ENCODE assay signal across 23 mouse cellular contexts in genomic region chr3:144966074-144966473, GRCm38 (mm10). TPM values are rescaled to one million over a fixed set of nuclear protein-coding genes. Genes with fewer than 3 reads are reported as not detected.
"Had no signal": no experiment of that assay in that cellular context is flagged by ENCODE, and none has a peak within 500 bp of the region (broad histone marks: within the 10 kb centered on the region; RNA-seq: fewer than 3 reads in every experiment).

No protein-coding gene starts in this region.

- H3K9ac ChIP-seq: neural tube, embryonic 13.5 days; neural tube, embryonic 15.5 days; stomach, embryonic 15.5 days had no signal

- DNase-seq: retina, postnatal 1 day; right cerebral cortex, adult 18-20 months; right cerebral cortex, postnatal 14 days; right cerebral cortex, postnatal 25 days; right cerebral cortex, postnatal 4 days; spleen, adult 18-20 months; thymus, adult 18-20 months; thymus, adult 2 months; thymus, postnatal 14 days; thymus, postnatal 25 days; thymus, postnatal 36 days; thymus, postnatal 4 days had no signal

- H3K36me3 ChIP-seq: neural tube, embryonic 13.5 days; neural tube, embryonic 15.5 days; stomach, embryonic 15.5 days had no signal

- H3K9me3 ChIP-seq: neural tube, embryonic 13.5 days; neural tube, embryonic 15.5 days; stomach, embryonic 15.5 days had no signal

- H3K4me2 ChIP-seq: neural tube, embryonic 13.5 days; neural tube, embryonic 15.5 days; stomach, embryonic 15.5 days had no signal

- H3K4me1 ChIP-seq: neural tube, embryonic 13.5 days; neural tube, embryonic 15.5 days; stomach, embryonic 15.5 days had no signal

- H3K27me3 ChIP-seq: neural tube, embryonic 13.5 days; neural tube, embryonic 15.5 days; stomach, embryonic 15.5 days had no signal

- H3K4me3 ChIP-seq: neural tube, embryonic 13.5 days; neural tube, embryonic 15.5 days; stomach, embryonic 15.5 days had no signal

- H3K27ac ChIP-seq: neural tube, embryonic 13.5 days; neural tube, embryonic 15.5 days; stomach, embryonic 15.5 days; stomach, postnatal 0 days had no signal

RNA-seq across cellular contexts. Expression of gene Clca4a, which starts 8.8 kb away (rescaled TPM):
- polyA plus RNA-seq: neural tube, embryonic 13.5 days; neural tube, embryonic 14.5 days; neural tube, embryonic 15.5 days; spleen, adult 2 months; stomach, embryonic 14.5 days; stomach, embryonic 16.5 days; testis, adult 2 months had no signal

RNA-seq across cellular contexts. Expression of gene Clca4b, which starts 33.7 kb away (rescaled TPM):
- total RNA-seq: neutrophil, adult 5-6 weeks had no signal
- polyA plus RNA-seq: neural tube, embryonic 13.5 days; neural tube, embryonic 14.5 days; neural tube, embryonic 15.5 days; spleen, adult 2 months; stomach, embryonic 14.5 days; stomach, postnatal 0 days; testis, adult 2 months; urinary bladder, adult 2 months had no signal
